Mouse (Mus musculus) brain, embryonic 18.5 days (tissue): ENCODE measurements around the gene Gm42417.

Source experiments
- DNase-seq: peaks from one replicate; pipeline ENCODE4 v3.0.0-alpha.2; 2012; ENCODE audit warnings: low read depth, low spot score

The Gm42417 gene

GRCm38 (mm10) chr1:36564101-36564500 is 24.9 kb upstream of the Gm42417 start:
- no peak for DNase-seq

GRCm38 (mm10) chr1:36563632-36564031 is 24.4 kb upstream of the Gm42417 start:
- no peak for DNase-seq

- DNase-seq = no peak
Observed at GRCm38 (mm10) chr1:36563197-36563596, 24.0 kb upstream of the Gm42417 start.

- no peak for DNase-seq
Observed at GRCm38 (mm10) chr1:36562388-36562787, 23.2 kb upstream of the Gm42417 start.

- no peak for DNase-seq
Observed at GRCm38 (mm10) chr1:36560903-36561302, 21.7 kb upstream of the Gm42417 start.

GRCm38 (mm10) chr1:36559888-36560287 is 20.7 kb upstream of the Gm42417 start:
- DNase-seq = no peak

GRCm38 (mm10) chr1:36559256-36559655 is 20.0 kb upstream of the Gm42417 start:
- DNase-seq = no peak

GRCm38 (mm10) chr1:36558031-36558993 is 19.1 kb upstream of the Gm42417 start, which contains the start of gene Sema4c:
Gene Sema4c, minus strand, starts transcription at chr1:36558349.
- no peak for DNase-seq

- no peak for DNase-seq
Observed at GRCm38 (mm10) chr1:36557457-36558011, 18.3 kb upstream of the Gm42417 start.

GRCm38 (mm10) chr1:36556553-36557456 is 17.6 kb upstream of the Gm42417 start:
- DNase-seq = peak; percentile 83

GRCm38 (mm10) chr1:36555798-36556395 is 16.7 kb upstream of the Gm42417 start:
- no peak for DNase-seq

- DNase-seq = no peak
Observed at GRCm38 (mm10) chr1:36554633-36555399, 15.6 kb upstream of the Gm42417 start.

GRCm38 (mm10) chr1:36552506-36552905 is 13.3 kb upstream of the Gm42417 start:
- no peak for DNase-seq

- no peak for DNase-seq
Observed at GRCm38 (mm10) chr1:36551904-36552303, 12.7 kb upstream of the Gm42417 start.

GRCm38 (mm10) chr1:36550075-36550863 is 11.0 kb upstream of the Gm42417 start:
- no peak for DNase-seq

- no peak for DNase-seq
Observed at GRCm38 (mm10) chr1:36549491-36549890, 10.3 kb upstream of the Gm42417 start.

- DNase-seq = no peak
Observed at GRCm38 (mm10) chr1:36548771-36549170, 9.5 kb upstream of the Gm42417 start.

GRCm38 (mm10) chr1:36547981-36548598 is 8.9 kb upstream of the Gm42417 start:
- no peak for DNase-seq

GRCm38 (mm10) chr1:36546888-36547471 is 7.8 kb upstream of the Gm42417 start, which contains the start of gene Ankrd39:
Gene Ankrd39, minus strand, starts transcription at chr1:36547445.
- DNase-seq = peak; percentile 96
